In genomic region chr10:116080841-116081240, GRCm38 (mm10) we compare ENCODE assay signal across 37 mouse cellular contexts. TPM values are rescaled to one million over a fixed set of nuclear protein-coding genes. Genes with fewer than 3 reads are reported as not detected.
DNase-seq lines count a peak whose midpoint lies in the region; ATAC-seq and TF ChIP-seq lines count a peak whose summit lies in the region.
"Had no signal": no experiment of that assay in that cellular context is flagged by ENCODE, and none has a peak within 500 bp of the region (broad histone marks: within the 10 kb centered on the region; RNA-seq: fewer than 3 reads in every experiment).

No protein-coding gene starts in this region.

- no peak overlapping the region for H3K9ac ChIP-seq in forebrain, postnatal 0 days
- H3K9ac ChIP-seq: embryonic facial prominence, embryonic 12.5 days; hindbrain, embryonic 12.5 days; liver, embryonic 14.5 days; neural tube, embryonic 12.5 days had no signal

- no peak overlapping the region for H3K4me2 ChIP-seq in forebrain, postnatal 0 days (ENCODE audit: low read depth)
- H3K4me2 ChIP-seq: embryonic facial prominence, embryonic 12.5 days; heart, embryonic 11.5 days; hindbrain, embryonic 12.5 days; neural tube, embryonic 12.5 days had no signal

- no peak overlapping the region for H3K27ac ChIP-seq in forebrain, postnatal 0 days (ENCODE audit: low read depth, low read length)
- H3K27ac ChIP-seq: embryonic facial prominence, embryonic 12.5 days; gastrocnemius, adult 2 months; hindbrain, embryonic 12.5 days; liver, embryonic 14.5 days; midbrain, embryonic 10.5 days; neural tube, embryonic 12.5 days had no signal

- no peak for TF ChIP-seq CTCF in forebrain, postnatal 0 days (IDR thresholded peaks at IDR 0.05; ENCODE audit: low read depth)

- no peaks in the 10 kb centered on the region for H3K4me1 ChIP-seq in forebrain, postnatal 0 days (ENCODE audit: insufficient read depth)
- H3K4me1 ChIP-seq: embryonic facial prominence, embryonic 12.5 days; midbrain, embryonic 10.5 days; neural tube, embryonic 12.5 days had no signal

- no peaks in the 10 kb centered on the region for H3K27me3 ChIP-seq in forebrain, postnatal 0 days (ENCODE audit: insufficient read depth, low read length)
- H3K27me3 ChIP-seq: embryonic facial prominence, embryonic 12.5 days; hindbrain, embryonic 12.5 days; neural tube, embryonic 12.5 days had no signal

- H3K36me3 ChIP-seq in forebrain, postnatal 0 days (ENCODE audit: insufficient read depth) = no peaks in the 10 kb centered on the region
- H3K36me3 ChIP-seq: embryonic facial prominence, embryonic 12.5 days; hindbrain, embryonic 12.5 days; midbrain, embryonic 10.5 days; neural tube, embryonic 12.5 days had no signal

- no peak overlapping the region for H3K4me3 ChIP-seq in forebrain, postnatal 0 days (ENCODE audit: low read depth, low read length)
- H3K4me3 ChIP-seq: embryonic facial prominence, embryonic 12.5 days; gastrocnemius, adult 2 months; hindbrain, embryonic 12.5 days; midbrain, embryonic 10.5 days; myocyte; neural tube, embryonic 12.5 days had no signal

- peak; percentile 53 for DNase-seq in left cerebral cortex, postnatal 4 days
- DNase-seq in left cerebral cortex, postnatal 10 days (ENCODE audit: extremely low spot score in 1 of 2, low spot score in 2 of 2) = no peak
- DNase-seq in cerebellum, adult 18-20 months = peak; percentile 71 to 81
- DNase-seq in cerebellum, postnatal 10 days = peak; percentile 86 to 89
- DNase-seq in retina, postnatal 1 day = no peak
- no peak for DNase-seq in kidney, postnatal 36 days
- no peak for DNase-seq in forebrain, postnatal 0 days
- DNase-seq: adrenal gland, postnatal 36 days; embryo, embryonic 11 days; gastrocnemius, adult 2 months; gastrocnemius, postnatal 36 days; heart, adult 18-20 months; heart, postnatal 36 days; kidney, adult 2 months; kidney, postnatal 4 days; layer of hippocampus, postnatal 36 days; liver; lung, adult 2 months; lung, postnatal 14 days; right cerebral cortex, postnatal 4 days; thymus, adult 2 months; thymus, postnatal 36 days had no signal

- H3K9me3 ChIP-seq in forebrain, postnatal 0 days (ENCODE audit: low read length) = no peaks in the 10 kb centered on the region
- H3K9me3 ChIP-seq: embryonic facial prominence, embryonic 12.5 days; hindbrain, embryonic 12.5 days; midbrain, embryonic 10.5 days; neural tube, embryonic 12.5 days had no signal

- intact Hi-C loops in left cerebral cortex, postnatal 4 days (cut with DNase I) = loop anchor here (5.0 kb wide), 1 partner anchor 116 kb away; no protein-coding TSS in a partner anchor
- intact Hi-C loops in left cerebral cortex, postnatal 10 days (cut with DNase I) = no loop called here

- no peak for ATAC-seq in forebrain, postnatal 0 days
- ATAC-seq: CD4-positive, CD25-positive, alpha-beta regulatory T cell, adult 4 months; forebrain, embryonic 14.5 days; midbrain, embryonic 16.5 days had no signal

- WGBS in forebrain, postnatal 0 days = 90% methylated on average over 6 of the region's 6 CpGs

RNA-seq across cellular contexts. Expression of gene 4933416C03Rik, which starts 32.9 kb away (rescaled TPM):
- total RNA-seq in left cerebral cortex, postnatal 4 days (2021) = not detected
- not detected for total RNA-seq in left cerebral cortex, postnatal 10 days (2021)
- total RNA-seq in forebrain, postnatal 0 days (2014; rRNA removed) = not detected in 2 replicates
- not detected in 2 replicates for polyA plus RNA-seq in forebrain, postnatal 0 days (2015; fragmentation: Nextera tagmentation; extraction: Ambion mirVana)
- total RNA-seq: adrenal gland, postnatal 36 days; gastrocnemius, adult 2 months; gastrocnemius, postnatal 36 days; heart, adult 18-20 months; heart, postnatal 36 days; layer of hippocampus, postnatal 36 days had no signal
- polyA plus RNA-seq: embryonic facial prominence, embryonic 12.5 days; forebrain, embryonic 14.5 days; heart, embryonic 11.5 days; heart, embryonic 16.5 days; hindbrain, embryonic 12.5 days; intestine, embryonic 14.5 days; kidney, adult 2 months; kidney, embryonic 16.5 days; limb, embryonic 11.5 days; liver, embryonic 14.5 days; lung, adult 2 months; midbrain, embryonic 10.5 days; myocyte; spleen, adult 2 months; thymus, adult 2 months had no signal

Comparison
In these comparisons a context has a peak if more than half of its experiments do, and no peak if none do; other contexts are left out.
1. DNase-seq: peak in left cerebral cortex, postnatal 4 days (single experiment), cerebellum, adult 18-20 months (2 of 2) and cerebellum, postnatal 10 days (2 of 2); none in left cerebral cortex, postnatal 10 days (0 of 2), retina, postnatal 1 day (single experiment), kidney, postnatal 36 days (0 of 2) and forebrain, postnatal 0 days (single experiment).